Mouse (Mus musculus) G1E (cell line): ENCODE results near the gene Cacfd1. TPM values are rescaled to one million over a fixed set of nuclear protein-coding genes. Genes with fewer than 3 reads are reported as not detected.

Experiments used
- ATAC-seq: 2 replicates; pipeline ENCODE4 v1.8.0; 2016; ENCODE audit warnings: mild to moderate bottlenecking; ENCODE audit not compliant: insufficient number of reproducible peaks, poor library complexity, low FRiP score, severe bottlenecking; ENCODE audit errors: extremely low read depth
- DNase-seq: peaks from one replicate; pipeline ENCODE4 v3.0.0; 2012; ENCODE audit warnings: low spot score
- H3K27me3 ChIP-seq: 2 replicates; pipeline ENCODE4 v1.6.1; 2012; ENCODE audit warnings: mild to moderate bottlenecking, low read length, inconsistent platforms; ENCODE audit not compliant: insufficient read depth
- H3K36me3 ChIP-seq: replicated peaks from 2 replicates; pipeline ENCODE3; 2012; ENCODE audit warnings: mild to moderate bottlenecking, inconsistent platforms
- H3K4me1 ChIP-seq: 2 replicates; pipeline ENCODE4 v1.6.1; 2012; ENCODE audit warnings: low read depth, low read length, inconsistent platforms, mixed read lengths; ENCODE audit not compliant: insufficient read depth
- H3K4me3 ChIP-seq: 2 replicates; pipeline ENCODE4 v1.5.1; 2012; ENCODE audit warnings: low read depth, mild to moderate bottlenecking, inconsistent platforms, low read length, moderate library complexity, mixed read lengths
- H3K9me3 ChIP-seq: replicated peaks from 2 replicates; pipeline ENCODE4 v1.6.1; 2012; ENCODE audit warnings: inconsistent platforms
- CTCF ChIP-seq: IDR thresholded peaks from 2 replicates; pipeline ENCODE4 v1.5.1; 2012; ENCODE audit warnings: low read depth, low read length, inconsistent platforms, mixed read lengths
- GATA1 ChIP-seq: IDR thresholded peaks from 2 replicates; pipeline ENCODE4 v1.6.1; 2012; ENCODE audit warnings: borderline replicate concordance, low read length, inconsistent platforms, mixed read lengths
- GATA2 ChIP-seq: IDR thresholded peaks from 2 replicates; pipeline ENCODE4 v1.6.1; 2012; ENCODE audit warnings: low read depth, low read length, inconsistent platforms, borderline replicate concordance
- POLR2AphosphoS5 ChIP-seq: IDR thresholded peaks from 2 replicates; pipeline ENCODE4 v1.6.1; 2012; ENCODE audit warnings: low read depth, low read length, inconsistent platforms; ENCODE audit not compliant: insufficient replicate concordance
- TAL1 ChIP-seq: conservative IDR thresholded peaks from 2 replicates; pipeline ENCODE4 v1.6.1; 2012; ENCODE audit warnings: low read depth, low read length, inconsistent platforms, mixed read lengths
- polyA plus RNA-seq: library from polyadenylated mRNA; stranded (reverse); fragments of >175 nt; gene quantifications from 2 replicates; pipeline ENCODE4 v1.2.3, GENCODE M21; 2012
- total RNA-seq, 2 experiments: library from RNA; stranded (forward) in 1 of 2; stranded (reverse) in 1 of 2; fragments of 200-1000 nt in 1 of 2; fragments of >200 nt in 1 of 2; fragmentation: Nextera tagmentation in 1 of 2; gene quantifications; 2 replicates each; pipeline ENCODE4 v1.2.3; 2014 to 2017

Gene Cacfd1
- total and polyA plus RNA-seq, 3 experiments: 7.4 to 20.8 (median 15.8) TPM

DNA sequence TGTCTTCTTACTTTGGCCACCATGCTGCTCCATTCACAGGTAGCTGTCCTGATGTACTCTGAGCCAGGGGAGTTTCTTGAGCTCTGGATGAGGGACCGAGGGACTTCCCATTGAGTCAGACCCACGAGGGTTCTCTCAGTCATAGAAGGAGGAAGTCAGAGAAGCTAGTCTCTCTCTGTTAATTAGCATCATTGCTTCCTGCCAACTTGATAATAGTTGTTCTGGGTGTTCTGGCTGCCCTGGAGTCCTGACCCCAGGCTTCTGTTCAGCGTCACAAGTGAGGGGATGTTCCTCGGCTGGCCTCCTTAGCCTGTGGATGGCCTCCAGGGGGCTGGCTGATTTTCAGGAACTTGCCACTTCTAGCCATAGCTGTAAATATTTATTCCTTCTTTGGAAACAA is 35.8 kb upstream of the Cacfd1 start:
- Histone ChIP-seq H3K9me3 (no peaks in the 10 kb centered on the region), H3K36me3 (no peaks in the 10 kb centered on the region), H3K27me3 (peaks cover 79% of the 10 kb centered on the region), H3K4me3 (no peak overlapping the region), H3K4me1 (peaks cover 19% of the 10 kb centered on the region)
- ATAC-seq (no peak), DNase-seq (no peak)
- TF ChIP-seq GATA1: no peak
- TF ChIP-seq TAL1: no peak
- TF ChIP-seq GATA2: no peak
- TF ChIP-seq POLR2AphosphoS5: no peak
- no peak for TF ChIP-seq CTCF

DNA sequence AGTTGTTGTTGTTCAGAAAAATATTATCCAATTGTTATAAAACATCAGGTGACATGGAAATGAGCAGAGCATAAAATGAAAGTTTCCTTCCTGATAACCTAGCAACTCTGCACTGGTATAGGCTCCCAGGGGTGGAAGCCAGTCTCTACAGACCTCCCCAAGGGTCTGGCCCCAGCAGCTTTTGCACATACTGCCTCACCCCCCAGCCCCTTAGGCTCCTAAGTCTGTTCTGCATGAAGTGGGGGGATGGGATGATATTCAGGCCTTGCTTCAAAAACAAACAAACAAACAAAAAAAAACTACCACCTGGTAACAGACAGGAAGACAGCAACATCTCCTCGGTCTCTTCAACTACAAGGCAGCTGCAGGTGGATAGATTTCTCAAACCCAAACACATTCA is 29.4 kb upstream of the Cacfd1 start:
- ATAC-seq (no peak), DNase-seq (no peak)
- Histone ChIP-seq H3K4me3 (no peak overlapping the region), H3K4me1 (no peaks in the 10 kb centered on the region; the same call in 1 of the 2 replicates), H3K27me3 (peaks cover 71% of the 10 kb centered on the region), H3K36me3 (no peaks in the 10 kb centered on the region), H3K9me3 (no peaks in the 10 kb centered on the region)
- TF ChIP-seq TAL1 (no peak), GATA2 (no peak), POLR2AphosphoS5 (no peak), GATA1 (no peak), CTCF (no peak)

- ATAC-seq: no peak
- no peaks in the 10 kb centered on the region; the same call in 1 of the 2 replicates for H3K4me1 ChIP-seq
- no peaks in the 10 kb centered on the region for H3K36me3 ChIP-seq
- H3K4me3 ChIP-seq: no peak overlapping the region
- H3K27me3 ChIP-seq: peaks cover 62% of the 10 kb centered on the region
- TF ChIP-seq GATA2 (no peak), POLR2AphosphoS5 (no peak)
- DNase-seq: no peak
- no peaks in the 10 kb centered on the region for H3K9me3 ChIP-seq
Measured at GRCm38 (mm10) chr2:26984179-26984578, 25.5 kb upstream of the Cacfd1 start.

GRCm38 (mm10) chr2:26984640-26985039 is 25.1 kb upstream of the Cacfd1 start:
- H3K27me3 ChIP-seq: peaks cover 63% of the 10 kb centered on the region
- H3K4me1 ChIP-seq: no peaks in the 10 kb centered on the region; the same call in 1 of the 2 replicates
- no peaks in the 10 kb centered on the region for H3K36me3 ChIP-seq
- no peak overlapping the region for H3K4me3 ChIP-seq
- ATAC-seq: no peak
- no peak for DNase-seq
- no peak for TF ChIP-seq TAL1
- TF ChIP-seq POLR2AphosphoS5: no peak
- no peak for TF ChIP-seq GATA1
- TF ChIP-seq GATA2: no peak
- TF ChIP-seq CTCF: no peak
- no peaks in the 10 kb centered on the region for H3K9me3 ChIP-seq

GRCm38 (mm10) chr2:26993936-26994335 is 15.8 kb upstream of the Cacfd1 start:
- DNase-seq (no peak), ATAC-seq (no peak)
- TF ChIP-seq GATA1 (no peak), POLR2AphosphoS5 (no peak), GATA2 (no peak), TAL1 (no peak), CTCF (no peak)
- Histone ChIP-seq H3K4me3 (no peak overlapping the region), H3K36me3 (no peaks in the 10 kb centered on the region), H3K27me3 (peaks cover 48% of the 10 kb centered on the region), H3K9me3 (no peaks in the 10 kb centered on the region), H3K4me1 (peaks cover 13% of the 10 kb centered on the region)

- no peak for ATAC-seq
- Histone ChIP-seq H3K36me3 (no peaks in the 10 kb centered on the region), H3K27me3 (peaks cover 25% of the 10 kb centered on the region), H3K4me1 (peaks cover 13% of the 10 kb centered on the region), H3K9me3 (no peaks in the 10 kb centered on the region), H3K4me3 (no peak overlapping the region)
- TF ChIP-seq GATA2: no peak
- no peak for TF ChIP-seq POLR2AphosphoS5
- no peak for TF ChIP-seq TAL1
- no peak for TF ChIP-seq GATA1
- no peak for TF ChIP-seq CTCF
- DNase-seq: no peak
Measured at GRCm38 (mm10) chr2:26997498-26997897, 12.2 kb upstream of the Cacfd1 start.
